Mouse (Mus musculus) bone marrow, adult 2 months (tissue): ENCODE measurements around the gene Ckap5.

Experiments
- CTCF ChIP-seq: fragments of 200-500 bp; IDR thresholded peaks from 2 replicates; pipeline ENCODE4 v1.5.1; 2011; ENCODE audit warnings: low read length, control low read depth; ENCODE audit not compliant: control insufficient read depth, insufficient read depth
- POLR2A ChIP-seq: fragments of 200-500 bp; IDR thresholded peaks from 2 replicates; pipeline ENCODE4 v1.6.1; 2011; ENCODE audit warnings: low read depth, mild to moderate bottlenecking, control low read depth, low read length, borderline replicate concordance; ENCODE audit not compliant: control insufficient read depth

GRCm38 (mm10) chr2:91649152-91649551, 122.6 kb downstream of the Ckap5 start:
- TF ChIP-seq CTCF (no peak), POLR2A (no peak)
